Mouse (Mus musculus): ENCODE results near the gene Nlk.
"Not testable (repeated sequence)": the region's sequence is repeated elsewhere in the genome, so short reads cannot be mapped to it uniquely, and the experiment has no call there.

The Nlk gene

GRCm38 (mm10) chr11:78547718-78548460 is 149.3 kb downstream of the Nlk start:
- DNase-seq (ENCODE audit: low spot score in 2 of 2): no peak

GRCm38 (mm10) chr11:78545181-78545580 is 152.0 kb downstream of the Nlk start:
- no peak for DNase-seq (ENCODE audit: low spot score in 2 of 2)

DNA sequence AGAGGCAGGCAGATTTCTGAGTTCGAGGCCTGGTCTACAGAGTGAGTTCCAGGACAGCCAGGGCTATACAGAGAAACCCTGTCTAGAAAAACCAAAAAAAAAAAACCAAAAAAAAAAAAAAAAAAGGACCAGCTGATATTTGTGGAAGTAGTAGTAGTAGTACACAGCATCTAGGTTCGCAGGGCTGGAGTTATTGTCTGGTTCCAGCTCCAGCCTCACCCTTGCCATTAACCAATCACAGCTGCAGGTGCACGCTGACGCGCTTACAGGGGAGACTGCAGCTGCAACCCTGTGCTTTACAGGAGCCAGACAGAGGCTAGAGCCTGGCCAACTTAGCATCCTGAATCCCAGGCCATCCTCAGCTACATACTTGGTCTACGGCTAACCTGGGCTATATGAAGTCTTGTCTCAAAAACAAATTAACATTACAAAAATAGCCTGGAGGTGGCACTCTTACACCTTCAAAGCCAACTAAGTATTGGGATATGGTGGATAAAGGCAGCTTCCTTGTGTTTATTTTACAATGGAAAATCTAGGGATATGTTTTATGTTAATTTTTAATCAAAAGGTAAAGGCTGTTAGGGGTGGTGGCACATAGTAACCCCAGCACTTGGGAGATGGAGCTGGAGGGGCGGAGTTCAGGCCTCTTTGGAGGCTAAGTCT is 152.6 kb downstream of the Nlk start:
- DNase-seq (ENCODE audit: low spot score in 2 of 2): no peak

DNA sequence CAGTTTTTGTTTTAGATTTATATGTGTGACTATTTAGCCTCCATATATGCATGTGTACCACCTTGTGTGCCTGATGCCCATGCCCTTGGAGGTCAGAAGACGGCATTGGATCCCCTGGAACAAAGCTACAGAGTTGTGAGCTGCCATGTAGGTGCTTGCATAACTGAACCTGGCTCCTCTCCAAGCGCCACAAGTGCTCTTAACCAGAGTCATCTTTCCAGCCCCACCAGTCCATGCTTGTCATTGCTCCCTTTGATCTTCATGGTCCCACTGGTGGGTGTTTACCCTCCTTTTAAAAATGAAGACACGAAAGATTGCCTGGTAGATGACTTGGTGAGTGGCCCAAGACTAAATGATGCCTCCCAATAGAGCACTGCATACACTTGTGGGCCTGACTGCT is 156.8 kb downstream of the Nlk start:
- no peak for DNase-seq (ENCODE audit: low spot score in 2 of 2)

DNA sequence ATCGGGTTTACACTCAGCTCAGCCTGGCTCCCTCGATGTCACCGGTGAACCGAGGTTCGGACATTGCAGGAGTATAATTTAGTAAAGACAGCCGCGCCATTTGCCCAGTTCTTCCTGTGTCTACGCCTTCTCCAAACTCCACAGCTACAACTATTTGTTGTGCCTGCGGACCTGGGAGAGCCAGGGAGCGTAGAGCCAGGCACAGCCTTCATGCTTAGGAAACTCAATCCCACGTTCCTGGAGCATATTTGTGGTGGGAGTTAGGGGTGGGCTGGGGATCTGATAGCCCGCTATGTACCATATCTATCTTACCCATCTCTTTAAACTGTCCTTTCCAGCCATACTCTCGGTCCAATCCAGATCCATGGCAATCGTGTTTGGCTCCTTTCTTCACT is 160.5 kb downstream of the Nlk start:
- DNase-seq (ENCODE audit: low spot score in 2 of 2): no peak

DNA sequence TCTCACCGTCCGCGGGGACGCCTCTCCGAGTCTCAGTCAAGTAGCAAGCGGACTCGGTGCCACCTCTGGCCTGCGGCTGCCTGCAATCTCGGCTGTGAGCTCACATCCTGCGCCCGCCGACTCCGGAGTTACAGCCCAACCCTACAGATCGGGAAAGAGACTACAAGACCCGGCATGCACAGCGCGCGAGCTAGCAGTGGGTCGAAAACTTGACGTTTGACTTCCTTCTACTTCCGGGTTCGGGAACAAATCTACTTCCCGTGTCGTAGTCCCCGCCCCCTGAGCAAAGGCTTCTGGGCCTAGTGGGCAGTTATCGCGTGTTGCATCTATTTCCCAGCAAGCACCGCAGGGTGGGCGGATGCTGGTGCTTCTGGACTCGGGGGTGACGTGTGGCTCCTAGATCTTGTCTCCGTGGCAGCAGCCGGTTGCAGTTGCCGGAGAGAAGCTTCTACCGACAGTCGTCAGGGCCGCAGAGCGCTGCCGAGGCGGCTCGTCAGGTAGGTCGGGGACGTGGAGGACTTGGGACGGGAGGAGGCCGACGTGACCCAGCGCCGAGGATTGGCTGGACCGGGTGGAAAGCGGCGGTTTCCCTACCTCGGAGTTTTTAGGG is 161.0 kb downstream of the Nlk start, which contains the start of the genes Tnfaip1 and Ift20:
Gene Tnfaip1, minus strand, starts transcription at position 253 of the 610 bp plus-strand sequence.
Gene Ift20, plus strand, starts transcription at position 282 of the 610 bp plus-strand sequence.
- peak; percentile 99 for DNase-seq (ENCODE audit: low spot score in 2 of 2)

- peak in 1 of 2 experiments; percentile 12 for DNase-seq (ENCODE audit: low spot score in 2 of 2)
These were observed 161.6 kb downstream of the Nlk start for GRCm38 (mm10) chr11:78535376-78536079.

DNA sequence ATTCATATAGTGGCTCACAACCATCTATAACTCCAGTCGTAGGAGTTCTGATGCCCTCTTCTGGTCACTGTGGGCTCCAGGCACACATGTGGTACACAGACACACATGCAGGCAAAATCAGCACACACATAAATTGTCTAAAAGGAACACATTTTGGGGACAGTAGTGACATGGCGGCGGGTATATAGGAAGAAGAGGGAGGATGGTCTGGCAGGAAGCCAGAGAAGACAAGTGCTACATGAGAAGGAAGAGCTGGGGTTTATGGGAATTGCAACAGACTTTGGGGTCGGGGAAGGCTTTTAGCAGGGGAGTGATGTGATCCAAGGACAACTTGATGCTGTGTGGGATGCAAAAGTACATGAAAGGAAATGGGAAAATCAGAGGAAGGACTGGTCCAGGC is 162.7 kb downstream of the Nlk start:
- no peak for DNase-seq (ENCODE audit: low spot score in 2 of 2)

DNA sequence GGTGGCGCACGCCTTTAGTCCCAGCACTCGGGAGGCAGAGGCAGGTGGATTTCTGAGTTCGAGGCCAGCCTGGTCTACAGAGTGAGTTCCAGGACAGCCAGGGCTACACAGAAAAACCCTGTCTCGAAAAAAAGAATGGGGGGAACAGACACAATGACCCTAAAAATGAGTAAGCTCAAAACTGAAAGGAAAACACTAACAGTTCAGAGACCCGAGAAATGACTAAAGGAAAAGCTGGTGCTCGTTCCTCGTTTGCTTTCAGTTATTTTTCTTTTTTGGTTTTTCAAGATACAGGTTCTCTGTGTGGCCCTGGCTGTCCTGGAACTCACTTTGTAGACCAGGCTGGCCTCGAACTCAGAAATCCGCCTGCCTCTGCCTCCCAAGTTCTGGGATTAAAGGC is 165.7 kb downstream of the Nlk start:
- DNase-seq (ENCODE audit: low spot score in 2 of 2): not testable (repeated sequence)

- DNase-seq (ENCODE audit: low spot score in 2 of 2): no peak
These were observed 166.1 kb downstream of the Nlk start for GRCm38 (mm10) chr11:78531046-78531445.

DNA sequence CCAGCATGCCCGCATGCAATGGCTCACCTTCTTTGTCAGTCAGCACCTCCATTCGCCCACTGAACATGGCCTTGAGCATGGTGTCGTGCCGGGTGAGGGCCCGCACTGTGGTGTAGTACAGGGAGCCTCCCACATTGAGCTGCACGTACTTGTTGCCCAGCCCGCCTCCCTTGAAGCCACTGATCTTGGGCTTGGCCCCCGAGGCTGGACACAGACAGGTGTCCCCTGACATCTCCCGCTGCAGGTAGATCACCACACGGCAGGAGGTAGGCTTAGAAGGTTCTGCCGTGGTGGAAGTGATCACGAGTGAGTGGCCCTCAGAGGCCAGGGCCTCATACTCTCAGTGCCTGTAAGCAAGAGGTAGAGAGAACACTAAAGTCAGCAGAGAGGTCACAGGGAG is 167.2 kb downstream of the Nlk start:
- no peak for DNase-seq (ENCODE audit: low spot score in 2 of 2)

- DNase-seq (ENCODE audit: low spot score in 2 of 2): no peak
These were observed 168.5 kb downstream of the Nlk start for GRCm38 (mm10) chr11:78528714-78529113.

- DNase-seq (ENCODE audit: low spot score in 2 of 2): no peak
These were observed 172.3 kb downstream of the Nlk start for GRCm38 (mm10) chr11:78524838-78525237.

- no peak for DNase-seq (ENCODE audit: low spot score in 2 of 2)
These were observed 173.8 kb downstream of the Nlk start for GRCm38 (mm10) chr11:78523241-78523955.

- no peak for DNase-seq (ENCODE audit: low spot score in 2 of 2)
These were observed 174.6 kb downstream of the Nlk start for GRCm38 (mm10) chr11:78522481-78522997.

DNA sequence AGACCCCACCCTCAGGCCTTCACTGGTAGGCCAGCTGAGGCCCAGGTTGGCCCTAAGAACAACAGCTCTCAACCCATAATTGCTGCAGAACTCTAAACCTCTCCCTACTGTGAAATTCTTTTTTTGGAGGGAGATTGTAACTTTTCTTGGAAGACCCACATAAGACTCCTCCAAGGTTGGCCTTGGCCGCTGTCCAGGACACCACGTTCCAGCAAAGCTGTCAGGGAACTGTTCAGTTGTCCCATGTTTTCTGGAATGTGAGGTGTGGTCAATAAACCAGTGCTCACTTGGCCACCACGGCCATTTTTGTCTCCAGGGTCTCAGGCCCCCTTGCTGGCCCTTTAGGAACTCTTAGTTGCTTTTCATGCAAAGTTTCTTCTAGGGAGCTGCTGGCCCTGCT is 175.3 kb downstream of the Nlk start:
- no peak for DNase-seq (ENCODE audit: low spot score in 2 of 2)

- no peak for DNase-seq (ENCODE audit: low spot score in 2 of 2)
These were observed 178.2 kb downstream of the Nlk start for GRCm38 (mm10) chr11:78518931-78519330.

Data from spleen, postnatal 36 days (tissue).